Mouse (Mus musculus): ENCODE measurements around the gene Unkl. TPM values are rescaled to one million over a fixed set of nuclear protein-coding genes. Genes with fewer than 3 reads are reported as not detected.

The Unkl gene
- polyA plus RNA-seq, 1 experiment from 2014 or later = 9.3 TPM

DNA sequence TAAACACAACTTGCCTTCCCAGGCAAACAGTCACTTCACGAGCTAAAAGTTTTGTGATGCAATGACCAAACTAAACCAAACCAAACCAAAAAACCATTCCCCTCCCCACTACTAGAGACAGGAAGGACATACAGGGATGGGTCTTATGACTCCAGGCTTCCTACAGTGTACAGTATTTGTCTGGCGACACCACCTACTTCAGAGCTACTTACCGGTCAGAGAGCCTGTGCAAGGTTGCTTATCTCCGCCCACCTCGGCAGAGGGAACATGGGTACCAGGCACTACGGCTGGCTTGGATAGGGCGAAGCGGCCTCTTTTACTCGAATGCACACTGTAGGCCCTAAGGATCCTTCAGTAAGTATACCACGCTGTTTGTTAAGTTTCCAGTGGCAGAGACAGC lies 84.1 kb downstream of the Unkl start:
- peaks cover 42% of the 10 kb centered on the region for H3K4me1 ChIP-seq (replicated peaks)
- peaks cover 27% of the 10 kb centered on the region for H3K36me3 ChIP-seq
- peak overlapping the region; percentile 97 for H3K4me2 ChIP-seq
- H3K4me3 ChIP-seq = peak overlapping the region; percentile 99
- H3K27ac ChIP-seq (replicated peaks) = peak overlapping the region; percentile 99
- ATAC-seq (ENCODE audit: low read depth) = no peak
- H3K27me3 ChIP-seq = no peaks in the 10 kb centered on the region
- WGBS = 1% methylated on average over 10 of the region's 10 CpGs
- no peaks in the 10 kb centered on the region for H3K9me3 ChIP-seq
- H3K9ac ChIP-seq = peak overlapping the region; percentile 98

DNA sequence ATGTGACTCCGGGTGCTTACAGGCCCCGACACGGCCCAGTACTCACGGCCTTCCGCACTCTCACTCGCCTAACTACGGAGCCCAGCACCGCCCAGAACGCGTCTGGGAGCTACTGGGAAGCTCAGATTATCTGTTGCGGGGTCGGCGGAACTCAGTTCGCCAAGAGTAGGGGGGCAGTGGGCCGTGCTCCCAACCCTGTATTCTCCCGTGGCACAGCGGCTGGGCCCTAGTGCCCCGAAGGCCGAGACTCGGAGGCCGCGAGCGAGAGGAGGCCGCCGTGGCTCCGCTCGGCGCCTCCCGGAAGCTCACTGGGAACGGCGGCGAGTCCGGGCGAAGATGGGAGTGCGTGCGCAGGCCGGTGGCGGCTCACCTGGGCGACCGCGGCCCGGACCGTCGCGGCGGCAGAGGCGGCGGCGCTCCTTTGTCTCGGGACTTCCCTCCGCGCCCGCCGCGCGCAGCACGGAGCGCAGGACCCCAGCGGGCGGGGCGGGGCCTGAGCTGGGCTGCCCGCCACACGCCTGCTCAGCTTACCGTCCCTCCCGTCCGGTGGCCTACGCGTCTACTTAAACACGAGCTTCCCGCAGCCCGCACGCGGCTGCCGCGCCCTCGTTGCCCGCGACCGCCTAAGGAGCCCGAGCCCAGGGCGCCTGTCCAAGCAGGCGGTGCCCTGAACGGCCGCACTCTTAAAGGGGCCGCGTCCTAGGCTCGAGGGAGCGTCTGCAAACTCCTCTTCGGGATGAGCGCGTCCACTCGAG lies 84.9 kb downstream of the Unkl start:
- Histone ChIP-seq H3K9ac (peak overlapping the region; percentile 98), H3K4me2 (peak overlapping the region; percentile 97), H3K27me3 (0 out of 2 replicates have a peak, but pooled peaks cover 4% of the 10 kb centered on the region), H3K4me3 (peak overlapping the region; percentile 99), H3K27ac (replicated peaks) (peak overlapping the region; percentile 99), H3K4me1 (replicated peaks) (peaks cover 42% of the 10 kb centered on the region), H3K36me3 (peaks cover 19% of the 10 kb centered on the region), H3K9me3 (no peaks in the 10 kb centered on the region)
- peak; percentile 92 for ATAC-seq (ENCODE audit: low read depth)
- WGBS = under 1% methylated on average over 91 of the region's 92 CpGs

DNA sequence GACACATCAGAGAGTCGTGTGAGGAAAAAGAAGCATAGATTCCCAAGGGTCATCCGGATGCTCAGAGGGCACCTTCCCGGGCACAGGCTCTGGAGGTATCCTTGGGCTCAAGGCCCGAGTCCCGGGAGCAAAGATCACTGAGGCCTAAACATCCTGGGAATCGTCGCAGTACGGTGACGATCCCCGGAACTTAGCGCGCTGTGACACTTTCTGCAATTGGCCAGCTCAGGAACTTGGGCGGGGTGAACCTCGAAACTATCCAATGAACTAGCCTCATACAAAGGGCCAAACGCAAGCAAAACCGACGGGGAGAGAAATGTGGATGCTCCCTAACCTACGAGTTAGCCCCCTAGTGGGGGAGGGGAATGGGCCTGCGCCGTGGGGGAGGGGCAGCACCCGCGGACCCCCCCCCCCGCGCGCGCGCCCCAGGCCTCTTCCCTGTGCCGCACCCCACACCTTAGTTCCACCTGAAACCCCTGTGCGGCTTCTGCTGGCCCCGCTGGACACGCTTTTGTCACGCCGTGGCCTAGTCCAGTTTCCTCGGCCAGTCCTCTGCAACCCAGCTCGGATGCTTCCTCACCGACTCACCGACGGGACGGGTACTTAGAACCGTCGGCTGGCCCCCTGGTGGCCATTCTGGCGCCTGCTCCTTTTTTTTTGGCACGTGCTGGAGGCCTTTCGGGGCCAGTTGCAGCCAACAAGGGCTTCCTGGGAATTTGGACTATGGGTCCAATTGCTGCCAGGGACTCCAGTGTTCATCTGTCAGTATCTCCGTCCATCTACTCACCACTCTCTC lies 85.7 kb downstream of the Unkl start:
- H3K36me3 ChIP-seq = peaks cover 11% of the 10 kb centered on the region
- no peaks in the 10 kb centered on the region for H3K9me3 ChIP-seq
- peak overlapping the region; percentile 99 for H3K4me3 ChIP-seq
- peak overlapping the region; percentile 99 for H3K27ac ChIP-seq (replicated peaks)
- peak overlapping the region; percentile 98 for H3K9ac ChIP-seq
- peak; percentile 87 for ATAC-seq (ENCODE audit: low read depth)
- 2% methylated on average over 44 of the region's 45 CpGs for WGBS
- H3K4me2 ChIP-seq = peak overlapping the region; percentile 49
- H3K27me3 ChIP-seq = 0 out of 2 replicates have a peak, but pooled peaks cover 4% of the 10 kb centered on the region
- peaks cover 42% of the 10 kb centered on the region for H3K4me1 ChIP-seq (replicated peaks)

DNA sequence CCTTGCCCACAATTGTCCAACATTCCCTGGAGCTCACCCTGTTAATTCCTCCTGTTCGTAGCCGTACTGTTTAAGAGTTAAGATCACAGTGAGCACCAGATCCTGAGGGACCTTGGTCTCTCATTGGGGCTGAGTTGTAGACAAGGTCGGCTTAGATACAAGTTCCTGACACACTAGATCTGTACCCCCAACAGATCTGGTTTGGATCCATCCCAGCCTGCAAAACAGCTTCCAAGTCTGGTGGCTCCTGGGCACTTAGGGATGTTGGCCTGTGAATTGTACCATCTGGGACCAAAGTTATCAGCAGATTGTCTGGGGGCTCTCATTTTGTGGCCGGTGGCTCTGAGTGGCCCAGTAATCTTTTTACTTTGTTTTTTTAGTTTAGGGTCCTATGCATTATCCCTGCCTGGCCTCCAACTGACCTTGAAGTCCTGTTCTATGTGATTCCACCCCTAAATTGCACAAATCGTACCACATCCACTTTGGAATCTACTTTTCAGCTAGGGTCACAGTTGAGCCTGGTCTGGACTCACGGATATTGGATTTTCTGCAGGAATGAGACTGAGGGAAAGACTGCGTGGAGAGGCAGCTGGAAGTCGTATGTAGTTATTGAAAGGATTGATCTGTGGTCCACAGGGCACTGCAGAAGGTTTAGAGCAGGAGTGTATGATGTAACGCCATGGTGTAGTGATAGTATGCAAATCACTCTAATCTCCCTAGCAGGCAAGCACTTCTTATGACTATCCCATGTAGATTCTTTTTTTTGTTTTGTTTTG lies 86.6 kb downstream of the Unkl start, which contains the start of gene Ube2i:
Ube2i (minus strand) TSS at position 52 of the 776 bp plus-strand sequence.
- Histone ChIP-seq H3K27ac (replicated peaks) (peak within 1 kb of the TSS; percentile 99), H3K4me2 (peak within 1 kb of the TSS; percentile 49), H3K9ac (peak within 1 kb of the TSS; percentile 98), H3K36me3 (0 out of 2 replicates have a peak, but pooled peaks cover 2% of the 10 kb centered on the region), H3K9me3 (no peaks in the 10 kb centered on the region), H3K4me1 (replicated peaks) (peaks cover 36% of the 10 kb centered on the region), H3K4me3 (peak within 1 kb of the TSS; percentile 99), H3K27me3 (0 out of 2 replicates have a peak, but pooled peaks cover 11% of the 10 kb centered on the region)
- ATAC-seq (ENCODE audit: low read depth) = no peak
- 80% methylated on average over 9 of the region's 9 CpGs for WGBS

GRCm38 (mm10) chr17:25275833-25276232 lies 87.6 kb downstream of the Unkl start:
- Histone ChIP-seq H3K4me1 (replicated peaks) (peaks cover 25% of the 10 kb centered on the region), H3K27me3 (peaks cover 15% of the 10 kb centered on the region; the same call in 1 of the 2 replicates), H3K9me3 (no peaks in the 10 kb centered on the region), H3K36me3 (no peaks in the 10 kb centered on the region), H3K4me3 (no peak overlapping the region), H3K9ac (no peak overlapping the region), H3K27ac (replicated peaks) (no peak overlapping the region), H3K4me2 (no peak overlapping the region)
- ATAC-seq (ENCODE audit: low read depth) = no peak
- 92% methylated on average over 3 of the region's 3 CpGs for WGBS

DNA sequence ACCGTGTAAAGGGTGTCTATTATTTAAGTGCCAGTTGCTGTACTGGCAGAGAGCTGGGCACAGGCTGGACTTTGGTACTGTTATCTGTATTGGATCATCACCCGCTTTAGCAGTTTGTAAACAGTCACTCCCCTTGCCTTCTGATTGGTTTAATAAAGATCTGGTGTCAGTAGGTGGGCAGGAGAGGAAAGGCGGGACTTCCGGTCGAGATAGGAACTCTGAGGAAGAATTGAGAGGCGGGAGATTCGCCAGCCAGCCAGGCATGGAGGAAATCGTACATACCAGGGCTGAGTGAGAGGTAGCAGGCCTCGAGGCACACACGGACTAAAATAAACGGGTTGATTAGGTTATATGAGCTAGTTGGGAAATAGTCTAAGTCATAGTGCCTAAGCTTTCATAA lies 93.9 kb downstream of the Unkl start:
- H3K4me2 ChIP-seq = no peak overlapping the region
- no peak overlapping the region for H3K9ac ChIP-seq
- no peaks in the 10 kb centered on the region for H3K4me1 ChIP-seq (replicated peaks)
- no peak for ATAC-seq (ENCODE audit: low read depth)
- no peaks in the 10 kb centered on the region for H3K36me3 ChIP-seq
- H3K9me3 ChIP-seq = no peaks in the 10 kb centered on the region
- H3K4me3 ChIP-seq = no peak overlapping the region
- no peak overlapping the region for H3K27ac ChIP-seq (replicated peaks)
- WGBS = 46% methylated on average over 11 of the region's 11 CpGs
- peaks cover 15% of the 10 kb centered on the region; the same call in 1 of the 2 replicates for H3K27me3 ChIP-seq

Small RNAs within 50 kb of the gene (microRNA-seq; reads per million reads assigned to microRNA genes)
- gene Mir3547 = 1.8 reads per million, percentile 5 among the genes with 10 or more reads in this experiment

Other genes with a start within 250 kb of the Unkl start
- 100 and 110 TPM in 2 replicates for gene Jpt2, start 227.7 kb upstream of the Unkl start, polyA plus RNA-seq (2015; fragmentation: Nextera tagmentation; extraction: Ambion mirVana)
- 7.0 and 7.3 TPM in 2 replicates for gene Cramp1l, start 172.6 kb upstream of the Unkl start, polyA plus RNA-seq (2015; fragmentation: Nextera tagmentation; extraction: Ambion mirVana)
- gene Ift140, start 172.3 kb upstream of the Unkl start, polyA plus RNA-seq (2015; fragmentation: Nextera tagmentation; extraction: Ambion mirVana) = 17.8 and 19.2 TPM in 2 replicates
- 9.0 and 10.8 TPM in 2 replicates for gene Tmem204, start 104.8 kb upstream of the Unkl start, polyA plus RNA-seq (2015; fragmentation: Nextera tagmentation; extraction: Ambion mirVana)
- gene Telo2, start 72.4 kb upstream of the Unkl start, polyA plus RNA-seq (2015; fragmentation: Nextera tagmentation; extraction: Ambion mirVana) = 45.7 and 46.7 TPM in 2 replicates
- gene Ptx4, start 67.6 kb upstream of the Unkl start, polyA plus RNA-seq (2015; fragmentation: Nextera tagmentation; extraction: Ambion mirVana) = not detected in 2 replicates
- gene Clcn7, start 55.0 kb upstream of the Unkl start, polyA plus RNA-seq (2015; fragmentation: Nextera tagmentation; extraction: Ambion mirVana) = 23.7 and 24.4 TPM in 2 replicates
- gene Ccdc154, start 25.9 kb upstream of the Unkl start, polyA plus RNA-seq (2015; fragmentation: Nextera tagmentation; extraction: Ambion mirVana) = not detected in 2 replicates
- gene Gm38655, start 12.9 kb upstream of the Unkl start, polyA plus RNA-seq (2015; fragmentation: Nextera tagmentation; extraction: Ambion mirVana) = not detected in 2 replicates
- gene BC003965, start 3.8 kb upstream of the Unkl start, polyA plus RNA-seq (2015; fragmentation: Nextera tagmentation; extraction: Ambion mirVana) = 32.6 and 32.7 TPM in 2 replicates
- 72.4 and 90.8 TPM in 2 replicates for gene Gnptg, start 51.7 kb downstream of the Unkl start, polyA plus RNA-seq (2015; fragmentation: Nextera tagmentation; extraction: Ambion mirVana)
- gene Tsr3, start 51.8 kb downstream of the Unkl start, polyA plus RNA-seq (2015; fragmentation: Nextera tagmentation; extraction: Ambion mirVana) = 62.1 and 62.3 TPM in 2 replicates
- 3.7 and 3.8 TPM in 2 replicates for gene Baiap3, start 68.0 kb downstream of the Unkl start, polyA plus RNA-seq (2015; fragmentation: Nextera tagmentation; extraction: Ambion mirVana)
- 503 and 513 TPM in 2 replicates for gene Ube2i, start 86.2 kb downstream of the Unkl start, polyA plus RNA-seq (2015; fragmentation: Nextera tagmentation; extraction: Ambion mirVana)
- gene Prss34, start 110.0 kb downstream of the Unkl start, polyA plus RNA-seq (2015; fragmentation: Nextera tagmentation; extraction: Ambion mirVana) = not detected in 2 replicates
- gene Prss28, start 120.2 kb downstream of the Unkl start, polyA plus RNA-seq (2015; fragmentation: Nextera tagmentation; extraction: Ambion mirVana) = not detected in 2 replicates
- gene Prss29, start 130.3 kb downstream of the Unkl start, polyA plus RNA-seq (2015; fragmentation: Nextera tagmentation; extraction: Ambion mirVana) = not detected in 2 replicates
- not detected in 2 replicates for gene Tpsab1, start 157.2 kb downstream of the Unkl start, polyA plus RNA-seq (2015; fragmentation: Nextera tagmentation; extraction: Ambion mirVana)
- 0.45 TPM in 1 of 2 replicates, not detected in the other for gene Tpsb2, start 177.9 kb downstream of the Unkl start, polyA plus RNA-seq (2015; fragmentation: Nextera tagmentation; extraction: Ambion mirVana)
- gene Tpsg1, start 180.9 kb downstream of the Unkl start, polyA plus RNA-seq (2015; fragmentation: Nextera tagmentation; extraction: Ambion mirVana) = 0.68 TPM in 1 of 2 replicates, not detected in the other
- 12.0 and 12.6 TPM in 2 replicates for gene Cacna1h, start 245.4 kb downstream of the Unkl start, polyA plus RNA-seq (2015; fragmentation: Nextera tagmentation; extraction: Ambion mirVana)

Data from neural tube, embryonic 13.5 days (tissue).